Mouse (Mus musculus): ENCODE data around the gene Tas2r126. TPM values are rescaled to one million over a fixed set of nuclear protein-coding genes. Genes with fewer than 3 reads are reported as not detected.

Gene Tas2r126
- polyA plus RNA-seq, 1 experiment from 2014 or later = not detected

GRCm38 (mm10) chr6:42419443-42419842 lies 14.9 kb upstream of the Tas2r126 start:
- no peak overlapping the region for H3K27ac ChIP-seq (ENCODE audit: low read length)
- 81% methylated on average over 2 of the region's 2 CpGs for WGBS

GRCm38 (mm10) chr6:42421439-42421838 lies 12.9 kb upstream of the Tas2r126 start:
- H3K4me2 ChIP-seq (ENCODE audit: low read depth, low read length) = no peak overlapping the region
- no peaks in the 10 kb centered on the region for H3K27me3 ChIP-seq (replicated peaks; ENCODE audit: control insufficient read depth, insufficient read depth, low read length)
- H3K9ac ChIP-seq (ENCODE audit: low read depth, low read length) = no peak overlapping the region
- no peaks in the 10 kb centered on the region for H3K36me3 ChIP-seq (ENCODE audit: control insufficient read depth, insufficient read depth, low read length)
- H3K27ac ChIP-seq (ENCODE audit: low read length) = no peak overlapping the region
- H3K4me3 ChIP-seq (ENCODE audit: low read length) = no peak overlapping the region
- WGBS = 80% methylated on average over 2 of the region's 2 CpGs
- no peak for ATAC-seq
- no peaks in the 10 kb centered on the region for H3K4me1 ChIP-seq (ENCODE audit: control insufficient read depth, insufficient read depth, low read length)
- H3K9me3 ChIP-seq (ENCODE audit: control insufficient read depth, low read length) = no peaks in the 10 kb centered on the region

More at GRCm38 (mm10) chr6:42419443-42419842, 14.9 kb upstream of the Tas2r126 start:
- Histone ChIP-seq H3K4me2 (ENCODE audit: low read depth, low read length) (no peak overlapping the region), H3K4me3 (ENCODE audit: low read length) (no peak overlapping the region), H3K9me3 (ENCODE audit: control insufficient read depth, low read length) (no peaks in the 10 kb centered on the region), H3K36me3 (ENCODE audit: control insufficient read depth, insufficient read depth, low read length) (no peaks in the 10 kb centered on the region), H3K4me1 (ENCODE audit: control insufficient read depth, insufficient read depth, low read length) (no peaks in the 10 kb centered on the region), H3K27me3 (replicated peaks; ENCODE audit: control insufficient read depth, insufficient read depth, low read length) (no peaks in the 10 kb centered on the region), H3K9ac (ENCODE audit: low read depth, low read length) (no peak overlapping the region)
- ATAC-seq = no peak

- no peak overlapping the region for H3K4me2 ChIP-seq (ENCODE audit: low read depth, low read length)
- H3K27ac ChIP-seq (ENCODE audit: low read length) = no peak overlapping the region
- WGBS = 87% methylated on average over 3 of the region's 3 CpGs
- no peaks in the 10 kb centered on the region for H3K9me3 ChIP-seq (ENCODE audit: control insufficient read depth, low read length)
- H3K4me1 ChIP-seq (ENCODE audit: control insufficient read depth, insufficient read depth, low read length) = no peaks in the 10 kb centered on the region
- no peak for ATAC-seq
- no peak overlapping the region for H3K9ac ChIP-seq (ENCODE audit: low read depth, low read length)
- no peaks in the 10 kb centered on the region for H3K27me3 ChIP-seq (replicated peaks; ENCODE audit: control insufficient read depth, insufficient read depth, low read length)
- no peak overlapping the region for H3K4me3 ChIP-seq (ENCODE audit: low read length)
- no peaks in the 10 kb centered on the region for H3K36me3 ChIP-seq (ENCODE audit: control insufficient read depth, insufficient read depth, low read length)
These were observed 9.9 kb upstream of the Tas2r126 start for GRCm38 (mm10) chr6:42424472-42424871.

GRCm38 (mm10) chr6:42426337-42426736 lies 8.0 kb upstream of the Tas2r126 start:
- H3K9me3 ChIP-seq (ENCODE audit: control insufficient read depth, low read length) = no peaks in the 10 kb centered on the region
- ATAC-seq = no peak
- no peak overlapping the region for H3K9ac ChIP-seq (ENCODE audit: low read depth, low read length)
- H3K27me3 ChIP-seq (replicated peaks; ENCODE audit: control insufficient read depth, insufficient read depth, low read length) = no peaks in the 10 kb centered on the region
- H3K4me1 ChIP-seq (ENCODE audit: control insufficient read depth, insufficient read depth, low read length) = no peaks in the 10 kb centered on the region
- 86% methylated on average over 4 of the region's 4 CpGs for WGBS
- H3K27ac ChIP-seq (ENCODE audit: low read length) = no peak overlapping the region
- no peaks in the 10 kb centered on the region for H3K36me3 ChIP-seq (ENCODE audit: control insufficient read depth, insufficient read depth, low read length)
- H3K4me2 ChIP-seq (ENCODE audit: low read depth, low read length) = no peak overlapping the region
- H3K4me3 ChIP-seq (ENCODE audit: low read length) = no peak overlapping the region

- H3K9ac ChIP-seq (ENCODE audit: low read depth, low read length) = no peak overlapping the region
- H3K36me3 ChIP-seq (ENCODE audit: control insufficient read depth, insufficient read depth, low read length) = no peaks in the 10 kb centered on the region
- no peaks in the 10 kb centered on the region for H3K9me3 ChIP-seq (ENCODE audit: control insufficient read depth, low read length)
- H3K27me3 ChIP-seq (replicated peaks; ENCODE audit: control insufficient read depth, insufficient read depth, low read length) = no peaks in the 10 kb centered on the region
- no peak for ATAC-seq
- H3K4me2 ChIP-seq (ENCODE audit: low read depth, low read length) = no peak overlapping the region
- H3K27ac ChIP-seq (ENCODE audit: low read length) = no peak overlapping the region
- WGBS = 58% methylated on average over 2 of the region's 2 CpGs
- no peak overlapping the region for H3K4me3 ChIP-seq (ENCODE audit: low read length)
- no peaks in the 10 kb centered on the region for H3K4me1 ChIP-seq (ENCODE audit: control insufficient read depth, insufficient read depth, low read length)
These were observed 781 bp upstream of the Tas2r126 start for GRCm38 (mm10) chr6:42433554-42433953.

GRCm38 (mm10) chr6:42435490-42435889 lies 1.2 kb downstream of the Tas2r126 start:
- Histone ChIP-seq H3K4me1 (ENCODE audit: control insufficient read depth, insufficient read depth, low read length) (no peaks in the 10 kb centered on the region), H3K4me3 (ENCODE audit: low read length) (no peak overlapping the region), H3K27me3 (replicated peaks; ENCODE audit: control insufficient read depth, insufficient read depth, low read length) (no peaks in the 10 kb centered on the region), H3K9me3 (ENCODE audit: control insufficient read depth, low read length) (no peaks in the 10 kb centered on the region), H3K27ac (ENCODE audit: low read length) (no peak overlapping the region), H3K36me3 (ENCODE audit: control insufficient read depth, insufficient read depth, low read length) (no peaks in the 10 kb centered on the region), H3K4me2 (ENCODE audit: low read depth, low read length) (no peak overlapping the region), H3K9ac (ENCODE audit: low read depth, low read length) (no peak overlapping the region)
- no peak for ATAC-seq
- 67% methylated on average over 2 of the region's 2 CpGs for WGBS

GRCm38 (mm10) chr6:42441395-42441794 lies 7.1 kb downstream of the Tas2r126 start:
- Histone ChIP-seq H3K9me3 (ENCODE audit: control insufficient read depth, low read length) (no peaks in the 10 kb centered on the region), H3K27me3 (replicated peaks; ENCODE audit: control insufficient read depth, insufficient read depth, low read length) (no peaks in the 10 kb centered on the region), H3K36me3 (ENCODE audit: control insufficient read depth, insufficient read depth, low read length) (no peaks in the 10 kb centered on the region), H3K4me1 (ENCODE audit: control insufficient read depth, insufficient read depth, low read length) (no peaks in the 10 kb centered on the region), H3K27ac (ENCODE audit: low read length) (no peak overlapping the region), H3K9ac (ENCODE audit: low read depth, low read length) (no peak overlapping the region), H3K4me2 (ENCODE audit: low read depth, low read length) (no peak overlapping the region), H3K4me3 (ENCODE audit: low read length) (no peak overlapping the region)
- WGBS = 61% methylated on average over 2 of the region's 2 CpGs
- ATAC-seq = no peak

GRCm38 (mm10) chr6:42444491-42444890 lies 10.2 kb downstream of the Tas2r126 start:
- Histone ChIP-seq H3K27ac (ENCODE audit: low read length) (no peak overlapping the region), H3K4me1 (ENCODE audit: control insufficient read depth, insufficient read depth, low read length) (no peaks in the 10 kb centered on the region), H3K9me3 (ENCODE audit: control insufficient read depth, low read length) (no peaks in the 10 kb centered on the region), H3K27me3 (replicated peaks; ENCODE audit: control insufficient read depth, insufficient read depth, low read length) (no peaks in the 10 kb centered on the region), H3K4me2 (ENCODE audit: low read depth, low read length) (no peak overlapping the region), H3K4me3 (ENCODE audit: low read length) (no peak overlapping the region), H3K9ac (ENCODE audit: low read depth, low read length) (no peak overlapping the region), H3K36me3 (ENCODE audit: control insufficient read depth, insufficient read depth, low read length) (no peaks in the 10 kb centered on the region)
- ATAC-seq = no peak
- 60% methylated on average over 2 of the region's 2 CpGs for WGBS

GRCm38 (mm10) chr6:42447381-42447780 lies 13.0 kb downstream of the Tas2r126 start:
- no peaks in the 10 kb centered on the region for H3K27me3 ChIP-seq (replicated peaks; ENCODE audit: control insufficient read depth, insufficient read depth, low read length)
- WGBS = 78% methylated on average over 2 of the region's 2 CpGs
- no peaks in the 10 kb centered on the region for H3K36me3 ChIP-seq (ENCODE audit: control insufficient read depth, insufficient read depth, low read length)
- H3K9ac ChIP-seq (ENCODE audit: low read depth, low read length) = no peak overlapping the region
- no peaks in the 10 kb centered on the region for H3K9me3 ChIP-seq (ENCODE audit: control insufficient read depth, low read length)
- no peak overlapping the region for H3K27ac ChIP-seq (ENCODE audit: low read length)
- no peaks in the 10 kb centered on the region for H3K4me1 ChIP-seq (ENCODE audit: control insufficient read depth, insufficient read depth, low read length)
- H3K4me3 ChIP-seq (ENCODE audit: low read length) = no peak overlapping the region
- no peak for ATAC-seq
- no peak overlapping the region for H3K4me2 ChIP-seq (ENCODE audit: low read depth, low read length)

GRCm38 (mm10) chr6:42465096-42465495 lies 30.8 kb downstream of the Tas2r126 start, which contains the start of gene Olfr458:
Olfr458 (minus strand) TSS chr6:42465196.
- Histone ChIP-seq H3K4me3 (ENCODE audit: low read length) (no peak within 1 kb of the TSS), H3K4me1 (ENCODE audit: control insufficient read depth, insufficient read depth, low read length) (no peaks in the 10 kb centered on the region), H3K9me3 (ENCODE audit: control insufficient read depth, low read length) (no peaks in the 10 kb centered on the region), H3K27me3 (replicated peaks; ENCODE audit: control insufficient read depth, insufficient read depth, low read length) (no peaks in the 10 kb centered on the region), H3K27ac (ENCODE audit: low read length) (no peak within 1 kb of the TSS), H3K9ac (ENCODE audit: low read depth, low read length) (no peak within 1 kb of the TSS), H3K4me2 (ENCODE audit: low read depth, low read length) (no peak within 1 kb of the TSS), H3K36me3 (ENCODE audit: control insufficient read depth, insufficient read depth, low read length) (no peaks in the 10 kb centered on the region)
- whole genome bisulfite sequencing = 78% methylated on average over 1 of the region's 1 CpGs
- ATAC-seq = no peak

All from intestine, embryonic 16.5 days (tissue).